Mouse (Mus musculus) kidney, embryonic 14.5 days (tissue): ENCODE results near the gene Pramel5. TPM values are rescaled to one million over a fixed set of nuclear protein-coding genes. Genes with fewer than 3 reads are reported as not detected.
"Not testable (repeated sequence)": the region's sequence is repeated elsewhere in the genome, so short reads cannot be mapped to it uniquely, and the experiment has no call there.

Source experiments
- ATAC-seq: fragments of 200-750 bp; cut with Nextera tagmentation; 2 replicates; pipeline ENCODE4 v1.8.0; 2017; ENCODE audit warnings: moderate number of reproducible peaks, mild to moderate bottlenecking, moderate TSS enrichment, moderate library complexity; ENCODE audit not compliant: low FRiP score, low TSS enrichment
- H3K27ac ChIP-seq: fragments of 300-500 bp; sonication (generic); 2 replicates; pipeline ENCODE4 v1.5.1; 2014; ENCODE audit warnings: low read depth, mild to moderate bottlenecking, low read length, moderate library complexity, mixed read lengths
- H3K27me3 ChIP-seq: fragments of 300-500 bp; sonication (generic); 2 replicates; pipeline ENCODE4 v1.6.1; 2014; ENCODE audit warnings: mild to moderate bottlenecking, low read length; ENCODE audit not compliant: control insufficient read depth, insufficient read depth
- H3K36me3 ChIP-seq: fragments of 300-500 bp; sonication (generic); 2 replicates; pipeline ENCODE4 v1.6.1; 2014; ENCODE audit warnings: low read length, mixed read lengths; ENCODE audit not compliant: control insufficient read depth, insufficient read depth
- H3K4me1 ChIP-seq: fragments of 300-500 bp; sonication (generic); 2 replicates; pipeline ENCODE4 v1.6.1; 2014; ENCODE audit warnings: low read length, mixed read lengths; ENCODE audit not compliant: control insufficient read depth, insufficient read depth
- H3K4me2 ChIP-seq: fragments of 300-500 bp; sonication (generic); replicated peaks from 2 replicates; pipeline ENCODE4 v1.6.1; 2014; ENCODE audit warnings: low read depth, mild to moderate bottlenecking, low read length
- H3K4me3 ChIP-seq: fragments of 300-500 bp; sonication (generic); 2 replicates; pipeline ENCODE4 v1.5.1; 2014; ENCODE audit warnings: mild to moderate bottlenecking, low read length
- H3K9ac ChIP-seq: fragments of 300-500 bp; sonication (generic); 2 replicates; pipeline ENCODE4 v1.6.1; 2014; ENCODE audit warnings: low read depth, mild to moderate bottlenecking, low read length, moderate library complexity
- H3K9me3 ChIP-seq: fragments of 300-500 bp; sonication (generic); 2 replicates; pipeline ENCODE4 v1.6.1; 2016; ENCODE audit warnings: low read length; ENCODE audit not compliant: control insufficient read depth
- WGBS: fragments of 180-500 bp; shearing (Covaris S2); extraction: QIAGEN DNeasy Blood & Tissue Kit; methylation state at CpG from one replicate; pipeline ENCODE4 v1.1.7; 2014; 5-methylcytosine and 5-hydroxymethylcytosine counted together
- polyA plus RNA-seq: library from polyadenylated mRNA; unstranded; fragments of >200 nt; fragmentation: Nextera tagmentation; extraction: Ambion mirVana; gene quantifications from 2 replicates; pipeline ENCODE4 v1.2.1, GENCODE M21; 2014

The Pramel5 gene
- not detected in 2 replicates for polyA plus RNA-seq

GRCm38 (mm10) chr4:144280388-144280787 is at the start of gene Pramel5:
Pramel5 (minus strand) TSS chr4:144280488.
- not testable (repeated sequence) for H3K4me3 ChIP-seq, H3K27ac ChIP-seq, H3K4me2 ChIP-seq, H3K4me1 ChIP-seq, H3K36me3 ChIP-seq, H3K9ac ChIP-seq, H3K27me3 ChIP-seq, ATAC-seq, H3K9me3 ChIP-seq
- 82% methylated on average over 1 of the region's 1 CpGs for WGBS

GRCm38 (mm10) chr4:144329949-144330348 is 49.7 kb upstream of the Pramel5 start, which contains the start of gene Gm13128:
Gm13128 (plus strand) TSS chr4:144330249.
- H3K36me3 ChIP-seq, H3K27me3 ChIP-seq, H3K9me3 ChIP-seq, ATAC-seq, H3K9ac ChIP-seq, H3K4me2 ChIP-seq, H3K4me3 ChIP-seq, H3K4me1 ChIP-seq, H3K27ac ChIP-seq: not testable (repeated sequence)
- WGBS: 70% methylated on average over 4 of the region's 4 CpGs

- not testable (repeated sequence) for ATAC-seq
- WGBS: 76% methylated on average over 2 of the region's 2 CpGs
Observed at GRCm38 (mm10) chr4:144312666-144313460, 32.6 kb upstream of the Pramel5 start.

GRCm38 (mm10) chr4:144299414-144299813 is 19.1 kb upstream of the Pramel5 start:
- H3K9me3 ChIP-seq, H3K27ac ChIP-seq, H3K36me3 ChIP-seq, H3K4me3 ChIP-seq, H3K27me3 ChIP-seq, H3K4me1 ChIP-seq, H3K4me2 ChIP-seq, ATAC-seq, H3K9ac ChIP-seq: not testable (repeated sequence)
- WGBS: 57% methylated on average over 1 of the region's 1 CpGs

More at GRCm38 (mm10) chr4:144312666-144313460, 32.6 kb upstream of the Pramel5 start:
- not testable (repeated sequence) for H3K9ac ChIP-seq, H3K4me3 ChIP-seq, H3K27me3 ChIP-seq, H3K36me3 ChIP-seq, H3K27ac ChIP-seq, H3K4me2 ChIP-seq, H3K9me3 ChIP-seq, H3K4me1 ChIP-seq

GRCm38 (mm10) chr4:144254768-144255167 is 25.5 kb downstream of the Pramel5 start:
- ATAC-seq, H3K4me2 ChIP-seq: not testable (repeated sequence)

More at GRCm38 (mm10) chr4:144254768-144255167, 25.5 kb downstream of the Pramel5 start:
- H3K9me3 ChIP-seq, H3K27me3 ChIP-seq, H3K4me1 ChIP-seq, H3K4me3 ChIP-seq, H3K27ac ChIP-seq, H3K9ac ChIP-seq, H3K36me3 ChIP-seq: not testable (repeated sequence)

Other genes starting within 250 kb of the Pramel5 start
- gene Pramel4, start 221.4 kb downstream of the Pramel5 start, polyA plus RNA-seq: not detected in 2 replicates
- not detected in 2 replicates for gene Gm13102, start 174.0 kb downstream of the Pramel5 start, polyA plus RNA-seq
- gene Oog3, start 117.8 kb downstream of the Pramel5 start, polyA plus RNA-seq: not detected in 2 replicates
- gene Oog2, start 89.8 kb downstream of the Pramel5 start, polyA plus RNA-seq: not detected in 2 replicates
- not detected in 2 replicates for gene C87977, start 67.2 kb downstream of the Pramel5 start, polyA plus RNA-seq
- gene Gm13128, start 49.8 kb upstream of the Pramel5 start, polyA plus RNA-seq: not detected in 2 replicates
- gene Gm13119, start 77.5 kb upstream of the Pramel5 start, polyA plus RNA-seq: not detected in 2 replicates
- not detected in 2 replicates for gene Pramef20, start 97.4 kb upstream of the Pramel5 start, polyA plus RNA-seq
- 0.11 and 0.39 TPM in 2 replicates for gene Pramef12, start 128.0 kb upstream of the Pramel5 start, polyA plus RNA-seq
- not detected in 2 replicates for gene 1700012P22Rik, start 158.3 kb upstream of the Pramel5 start, polyA plus RNA-seq
- not detected in 2 replicates for gene Gm9944, start 172.8 kb upstream of the Pramel5 start, polyA plus RNA-seq
- not detected in 2 replicates for gene Aadacl3, start 183.3 kb upstream of the Pramel5 start, polyA plus RNA-seq
- not detected in 2 replicates for gene 9430007A20Rik, start 239.3 kb upstream of the Pramel5 start, polyA plus RNA-seq